Mouse (Mus musculus) ES-Bruce4 (cell line): ENCODE measurements at regions not wholly inside any gene's neighbourhood (a gene's known extent, or its start where the extent isn't known, plus 50 kb on each side); places are given as distances from the start of the nearest gene placed in this dataset.

Source experiments
- CTCF ChIP-seq: IDR thresholded peaks from one replicate; pipeline ENCODE4 v1.8.1; 2011; ENCODE audit warnings: low read depth, low read length
- EP300 ChIP-seq: IDR thresholded peaks from 2 replicates; pipeline ENCODE4 v1.6.1; 2011; ENCODE audit warnings: low read depth, low read length; ENCODE audit not compliant: insufficient read depth
- POLR2A ChIP-seq: IDR thresholded peaks from one replicate; pipeline ENCODE4 v1.8.1; 2011; ENCODE audit warnings: low read length; ENCODE audit not compliant: insufficient read depth

- no peak for TF ChIP-seq CTCF
- TF ChIP-seq POLR2A: no peak
- TF ChIP-seq EP300: no peak
Measured at GRCm38 (mm10) chr12:9232431-9232830, 202.6 kb downstream of the Ttc32 start.
